Mouse (Mus musculus): ENCODE measurements around the gene Cenpo. TPM values are rescaled to one million over a fixed set of nuclear protein-coding genes. Genes with fewer than 3 reads are reported as not detected.
"Not testable (repeated sequence)": the region's sequence is repeated elsewhere in the genome, so short reads cannot be mapped to it uniquely, and the experiment has no call there.

Cenpo gene
- total RNA-seq (2021): 1 to 10 TPM; 3.4 to 4.6 TPM

- peak; percentile 79 to 97 for DNase-seq (ENCODE audit: extremely low spot score in 1 of 2, low spot score in 1 of 2)
These were observed at the start of gene Cenpo, which contains the start of gene Ptrhd1 for GRCm38 (mm10) chr12:4233572-4234508. Cenpo (minus strand) TSS chr12:4234294. Ptrhd1 (plus strand) TSS chr12:4234027.

GRCm38 (mm10) chr12:4279878-4280277 lies 45.8 kb upstream of the Cenpo start:
- DNase-seq (ENCODE audit: extremely low spot score in 1 of 2, low spot score in 1 of 2): no peak

GRCm38 (mm10) chr12:4278978-4279755 lies 45.1 kb upstream of the Cenpo start:
- DNase-seq (ENCODE audit: extremely low spot score in 1 of 2, low spot score in 1 of 2): no peak

GRCm38 (mm10) chr12:4271078-4271477 lies 37.0 kb upstream of the Cenpo start:
- no peak for DNase-seq (ENCODE audit: extremely low spot score in 1 of 2, low spot score in 1 of 2)

- no peak for DNase-seq (ENCODE audit: extremely low spot score in 1 of 2, low spot score in 1 of 2)
These were observed 33.7 kb upstream of the Cenpo start for GRCm38 (mm10) chr12:4267765-4268164.

GRCm38 (mm10) chr12:4252742-4253655 lies 18.9 kb upstream of the Cenpo start:
- DNase-seq (ENCODE audit: extremely low spot score in 1 of 2, low spot score in 1 of 2): no peak

GRCm38 (mm10) chr12:4249786-4250185 lies 15.7 kb upstream of the Cenpo start:
- DNase-seq (ENCODE audit: extremely low spot score in 1 of 2, low spot score in 1 of 2): no peak

- no peak for DNase-seq (ENCODE audit: extremely low spot score in 1 of 2, low spot score in 1 of 2)
These were observed 11.6 kb upstream of the Cenpo start for GRCm38 (mm10) chr12:4245742-4246141.

- DNase-seq (ENCODE audit: extremely low spot score in 1 of 2, low spot score in 1 of 2): no peak
These were observed 9.7 kb upstream of the Cenpo start for GRCm38 (mm10) chr12:4243805-4244204.

- not testable (repeated sequence) for DNase-seq (ENCODE audit: extremely low spot score in 1 of 2, low spot score in 1 of 2)
These were observed 6.2 kb upstream of the Cenpo start for GRCm38 (mm10) chr12:4240281-4240680.

GRCm38 (mm10) chr12:4237481-4237880 lies 3.4 kb upstream of the Cenpo start:
- DNase-seq (ENCODE audit: extremely low spot score in 1 of 2, low spot score in 1 of 2): no peak

GRCm38 (mm10) chr12:4232777-4233176 lies 1.3 kb downstream of the Cenpo start:
- no peak for DNase-seq (ENCODE audit: extremely low spot score in 1 of 2, low spot score in 1 of 2)

- DNase-seq (ENCODE audit: extremely low spot score in 1 of 2, low spot score in 1 of 2): no peak
These were observed 3.9 kb downstream of the Cenpo start for GRCm38 (mm10) chr12:4230156-4230555.

GRCm38 (mm10) chr12:4212908-4213307 lies 21.2 kb downstream of the Cenpo start:
- no peak for DNase-seq (ENCODE audit: extremely low spot score in 1 of 2, low spot score in 1 of 2)

- no peak for DNase-seq (ENCODE audit: extremely low spot score in 1 of 2, low spot score in 1 of 2)
These were observed 22.9 kb downstream of the Cenpo start for GRCm38 (mm10) chr12:4211174-4211573.

- no peak for DNase-seq (ENCODE audit: extremely low spot score in 1 of 2, low spot score in 1 of 2)
These were observed 24.9 kb downstream of the Cenpo start for GRCm38 (mm10) chr12:4209196-4209595.

GRCm38 (mm10) chr12:4208405-4209133 lies 25.5 kb downstream of the Cenpo start:
- peak; percentile 43 to 70 for DNase-seq (ENCODE audit: extremely low spot score in 1 of 2, low spot score in 1 of 2)

GRCm38 (mm10) chr12:4206106-4206505 lies 28.0 kb downstream of the Cenpo start:
- DNase-seq (ENCODE audit: extremely low spot score in 1 of 2, low spot score in 1 of 2): peak in 1 of 2 experiments; percentile 3

- no peak for DNase-seq (ENCODE audit: extremely low spot score in 1 of 2, low spot score in 1 of 2)
These were observed 31.9 kb downstream of the Cenpo start for GRCm38 (mm10) chr12:4202206-4202605.
